Mouse (Mus musculus) T-cell, adult 66 days (primary cell): ENCODE measurements around the gene Lmbrd1. TPM values are rescaled to one million over a fixed set of nuclear protein-coding genes. Genes with fewer than 3 reads are reported as not detected.

Experiments
- total RNA-seq, 2 experiments: library from RNA; stranded (reverse); gene quantifications; 3 replicates in 1 of 2; 4 replicates in 1 of 2; pipeline ENCODE4 v1.2.4; 2023

Gene Lmbrd1
- total RNA-seq: 10 to 100 TPM; 41.5 to 41.7 TPM

DNA sequence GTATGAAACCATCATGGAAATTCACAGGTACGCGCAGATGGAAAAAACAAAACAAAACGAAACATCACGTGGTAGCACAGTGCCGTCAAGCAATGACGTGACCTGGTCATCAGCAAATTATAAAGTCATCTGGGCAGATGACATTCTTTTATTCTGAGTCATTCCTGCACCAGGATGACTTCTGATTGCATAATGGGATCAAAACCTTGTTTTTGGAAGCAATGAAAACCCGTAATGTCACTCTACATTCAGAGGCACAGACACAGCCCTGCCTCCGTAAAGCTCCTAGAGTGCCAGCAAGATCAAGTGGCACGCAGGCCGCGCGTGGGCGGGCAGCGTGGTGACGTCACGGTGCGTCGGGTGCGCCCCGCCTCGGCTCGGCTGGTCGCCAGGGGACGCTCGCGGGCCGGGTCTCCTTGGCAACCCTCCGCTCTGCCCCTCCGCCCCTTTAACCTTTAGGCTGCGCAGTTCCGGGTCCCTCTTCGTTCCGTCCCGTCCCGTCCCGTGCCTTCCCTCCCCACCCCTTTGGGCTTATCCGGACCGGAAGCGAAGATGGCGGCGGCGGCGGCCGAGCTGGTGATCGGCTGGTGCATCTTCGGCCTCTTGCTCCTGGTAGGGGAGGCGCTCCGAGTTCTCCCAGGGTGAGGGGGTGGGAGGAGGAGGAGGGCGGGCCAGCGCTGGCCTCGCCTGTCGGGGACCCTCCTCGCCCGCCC, at the start of gene Lmbrd1:
TSS of gene Lmbrd1 (plus strand) at position 426 of the 713 bp plus-strand sequence.

Other genes with a start within 250 kb of the Lmbrd1 start
- gene Col19a1, start 91.2 kb upstream of the Lmbrd1 start, total RNA-seq: not detected